Mouse (Mus musculus): ENCODE data around the gene Gramd1a. TPM values are rescaled to one million over a fixed set of nuclear protein-coding genes. Genes with fewer than 3 reads are reported as not detected.

Gramd1a gene
- polyA plus RNA-seq, 1 experiment from 2014 or later, result 86.9 TPM

GRCm38 (mm10) chr7:31122641-31123631, 32.8 kb downstream of the Gramd1a start:
- DNase-seq (ENCODE audit: low spot score) (no peak), ATAC-seq (ENCODE audit: insufficient number of reproducible peaks, low FRiP score, low TSS enrichment, low read depth) (no peak)
- no peak overlapping the region for H3K9ac ChIP-seq (ENCODE audit: low read length)
- peaks cover 4% of the 10 kb centered on the region; the same call in 1 of the 2 replicates for H3K4me1 ChIP-seq (ENCODE audit: control insufficient read depth, insufficient read depth, low read length)
- H3K27ac ChIP-seq (replicated peaks; ENCODE audit: low read depth, low read length), result no peak overlapping the region
- peaks cover 26% of the 10 kb centered on the region for H3K27me3 ChIP-seq (ENCODE audit: control insufficient read depth, insufficient read depth, low read length)
- no peaks in the 10 kb centered on the region for H3K36me3 ChIP-seq (ENCODE audit: control insufficient read depth, insufficient read depth, low read length)
- H3K4me2 ChIP-seq (ENCODE audit: low read depth, severe bottlenecking), result no peak overlapping the region
- H3K9me3 ChIP-seq (ENCODE audit: control insufficient read depth, low read length), result no peaks in the 10 kb centered on the region
- 88% methylated on average over 16 of the region's 16 CpGs for WGBS
- H3K4me3 ChIP-seq (ENCODE audit: low read depth, low read length), result no peak overlapping the region

- 84% methylated on average over 5 of the region's 5 CpGs for WGBS
- no peak for DNase-seq (ENCODE audit: low spot score)
These were observed 36.1 kb downstream of the Gramd1a start for GRCm38 (mm10) chr7:31119556-31119955.

GRCm38 (mm10) chr7:31118486-31118885, 37.2 kb downstream of the Gramd1a start:
- ATAC-seq (ENCODE audit: insufficient number of reproducible peaks, low FRiP score, low TSS enrichment, low read depth) (no peak), DNase-seq (ENCODE audit: low spot score) (no peak)
- WGBS, result 75% methylated on average over 7 of the region's 7 CpGs
- Histone ChIP-seq H3K4me3 (ENCODE audit: low read depth, low read length) (no peak overlapping the region), H3K4me2 (ENCODE audit: low read depth, severe bottlenecking) (no peak overlapping the region), H3K27ac (replicated peaks; ENCODE audit: low read depth, low read length) (no peak overlapping the region), H3K4me1 (ENCODE audit: control insufficient read depth, insufficient read depth, low read length) (peaks cover 10% of the 10 kb centered on the region), H3K36me3 (ENCODE audit: control insufficient read depth, insufficient read depth, low read length) (no peaks in the 10 kb centered on the region), H3K27me3 (ENCODE audit: control insufficient read depth, insufficient read depth, low read length) (no peaks in the 10 kb centered on the region), H3K9me3 (ENCODE audit: control insufficient read depth, low read length) (no peaks in the 10 kb centered on the region), H3K9ac (ENCODE audit: low read length) (no peak overlapping the region)

More at GRCm38 (mm10) chr7:31119556-31119955, 36.1 kb downstream of the Gramd1a start:
- H3K9ac ChIP-seq (ENCODE audit: low read length), result no peak overlapping the region
- no peaks in the 10 kb centered on the region for H3K36me3 ChIP-seq (ENCODE audit: control insufficient read depth, insufficient read depth, low read length)
- H3K4me3 ChIP-seq (ENCODE audit: low read depth, low read length), result no peak overlapping the region
- H3K4me2 ChIP-seq (ENCODE audit: low read depth, severe bottlenecking), result no peak overlapping the region
- no peak overlapping the region for H3K27ac ChIP-seq (replicated peaks; ENCODE audit: low read depth, low read length)
- peaks cover 10% of the 10 kb centered on the region for H3K4me1 ChIP-seq (ENCODE audit: control insufficient read depth, insufficient read depth, low read length)
- no peaks in the 10 kb centered on the region for H3K9me3 ChIP-seq (ENCODE audit: control insufficient read depth, low read length)
- no peak for ATAC-seq (ENCODE audit: insufficient number of reproducible peaks, low FRiP score, low TSS enrichment, low read depth)
- H3K27me3 ChIP-seq (ENCODE audit: control insufficient read depth, insufficient read depth, low read length), result no peaks in the 10 kb centered on the region

- ATAC-seq (ENCODE audit: insufficient number of reproducible peaks, low FRiP score, low TSS enrichment, low read depth), result no peak
- Histone ChIP-seq H3K36me3 (ENCODE audit: control insufficient read depth, insufficient read depth, low read length) (no peaks in the 10 kb centered on the region), H3K27ac (replicated peaks; ENCODE audit: low read depth, low read length) (no peak overlapping the region), H3K4me1 (ENCODE audit: control insufficient read depth, insufficient read depth, low read length) (peaks cover 10% of the 10 kb centered on the region), H3K9me3 (ENCODE audit: control insufficient read depth, low read length) (no peaks in the 10 kb centered on the region), H3K9ac (ENCODE audit: low read length) (no peak overlapping the region), H3K27me3 (ENCODE audit: control insufficient read depth, insufficient read depth, low read length) (no peaks in the 10 kb centered on the region), H3K4me3 (ENCODE audit: low read depth, low read length) (no peak overlapping the region), H3K4me2 (ENCODE audit: low read depth, severe bottlenecking) (no peak overlapping the region)
- DNase-seq (ENCODE audit: low spot score), result no peak
- 87% methylated on average over 11 of the region's 11 CpGs for WGBS
These were observed 38.2 kb downstream of the Gramd1a start for GRCm38 (mm10) chr7:31117465-31117864.

- DNase-seq (ENCODE audit: low spot score), result no peak
- H3K4me1 ChIP-seq (ENCODE audit: control insufficient read depth, insufficient read depth, low read length), result peaks cover 10% of the 10 kb centered on the region
- H3K36me3 ChIP-seq (ENCODE audit: control insufficient read depth, insufficient read depth, low read length), result no peaks in the 10 kb centered on the region
- no peak; the same call in 1 of the 2 replicates for ATAC-seq (ENCODE audit: insufficient number of reproducible peaks, low FRiP score, low TSS enrichment, low read depth)
- no peak overlapping the region for H3K4me2 ChIP-seq (ENCODE audit: low read depth, severe bottlenecking)
- H3K27me3 ChIP-seq (ENCODE audit: control insufficient read depth, insufficient read depth, low read length), result no peaks in the 10 kb centered on the region
- no peak overlapping the region for H3K27ac ChIP-seq (replicated peaks; ENCODE audit: low read depth, low read length)
- no peak overlapping the region for H3K9ac ChIP-seq (ENCODE audit: low read length)
- WGBS, result 43% methylated on average over 12 of the region's 16 CpGs
- no peak overlapping the region for H3K4me3 ChIP-seq (ENCODE audit: low read depth, low read length)
- H3K9me3 ChIP-seq (ENCODE audit: control insufficient read depth, low read length), result no peaks in the 10 kb centered on the region
These were observed 39.0 kb downstream of the Gramd1a start for GRCm38 (mm10) chr7:31116721-31117145.

GRCm38 (mm10) chr7:31115587-31116043, 40.1 kb downstream of the Gramd1a start:
- no peaks in the 10 kb centered on the region for H3K36me3 ChIP-seq (ENCODE audit: control insufficient read depth, insufficient read depth, low read length)
- ATAC-seq (ENCODE audit: insufficient number of reproducible peaks, low FRiP score, low TSS enrichment, low read depth) (0 out of 2 replicates have a peak, but pooled peaks have one; percentile 17), DNase-seq (ENCODE audit: low spot score) (peak; percentile 52)
- H3K9ac ChIP-seq (ENCODE audit: low read length), result peak overlapping the region; percentile 30; the same call in 1 of the 2 replicates
- peaks cover 10% of the 10 kb centered on the region for H3K4me1 ChIP-seq (ENCODE audit: control insufficient read depth, insufficient read depth, low read length)
- H3K27ac ChIP-seq (replicated peaks; ENCODE audit: low read depth, low read length), result 0 out of 2 replicates have a peak overlapping the region, but pooled peaks have one; percentile 14
- H3K27me3 ChIP-seq (ENCODE audit: control insufficient read depth, insufficient read depth, low read length), result no peaks in the 10 kb centered on the region
- no peaks in the 10 kb centered on the region for H3K9me3 ChIP-seq (ENCODE audit: control insufficient read depth, low read length)
- H3K4me3 ChIP-seq (ENCODE audit: low read depth, low read length), result no peak overlapping the region
- 32% methylated on average over 17 of the region's 17 CpGs for WGBS
- H3K4me2 ChIP-seq (ENCODE audit: low read depth, severe bottlenecking), result 0 out of 2 replicates have a peak overlapping the region, but pooled peaks have one; percentile 4

- Histone ChIP-seq H3K9me3 (ENCODE audit: control insufficient read depth, low read length) (no peaks in the 10 kb centered on the region), H3K9ac (ENCODE audit: low read length) (peak within 1 kb of the TSS; percentile 30; the same call in 1 of the 2 replicates), H3K27ac (replicated peaks; ENCODE audit: low read depth, low read length) (0 out of 2 replicates have a peak within 1 kb of the TSS, but pooled peaks have one; percentile 14), H3K4me2 (ENCODE audit: low read depth, severe bottlenecking) (peak within 1 kb of the TSS; percentile 31; the same call in 1 of the 2 replicates), H3K36me3 (ENCODE audit: control insufficient read depth, insufficient read depth, low read length) (no peaks in the 10 kb centered on the region), H3K4me1 (ENCODE audit: control insufficient read depth, insufficient read depth, low read length) (peaks cover 10% of the 10 kb centered on the region), H3K27me3 (ENCODE audit: control insufficient read depth, insufficient read depth, low read length) (no peaks in the 10 kb centered on the region), H3K4me3 (ENCODE audit: low read depth, low read length) (no peak within 1 kb of the TSS)
- ATAC-seq (ENCODE audit: insufficient number of reproducible peaks, low FRiP score, low TSS enrichment, low read depth) (peak; percentile 27; the same call in 1 of the 2 replicates), DNase-seq (ENCODE audit: low spot score) (peak; percentile 42)
- 12% methylated on average over 15 of the region's 15 CpGs for WGBS
These were observed 40.5 kb downstream of the Gramd1a start, which contains the start of gene Hpn for GRCm38 (mm10) chr7:31115182-31115581. TSS of gene Hpn (minus strand) at chr7:31115290.

GRCm38 (mm10) chr7:31114646-31115045, 41.0 kb downstream of the Gramd1a start:
- DNase-seq (ENCODE audit: low spot score), result peak; percentile 40
- Histone ChIP-seq H3K4me1 (ENCODE audit: control insufficient read depth, insufficient read depth, low read length) (peaks cover 10% of the 10 kb centered on the region), H3K27me3 (ENCODE audit: control insufficient read depth, insufficient read depth, low read length) (no peaks in the 10 kb centered on the region), H3K9ac (ENCODE audit: low read length) (no peak overlapping the region), H3K27ac (replicated peaks; ENCODE audit: low read depth, low read length) (no peak overlapping the region), H3K4me3 (ENCODE audit: low read depth, low read length) (no peak overlapping the region), H3K9me3 (ENCODE audit: control insufficient read depth, low read length) (no peaks in the 10 kb centered on the region), H3K36me3 (ENCODE audit: control insufficient read depth, insufficient read depth, low read length) (no peaks in the 10 kb centered on the region), H3K4me2 (ENCODE audit: low read depth, severe bottlenecking) (no peak overlapping the region)
- no peak for ATAC-seq (ENCODE audit: insufficient number of reproducible peaks, low FRiP score, low TSS enrichment, low read depth)
- 50% methylated on average over 10 of the region's 10 CpGs for WGBS
